Mouse (Mus musculus): ENCODE measurements around the gene Ssrp1.

GRCm38 (mm10) chr2:85065141-85065875 lies 28.3 kb downstream of the Ssrp1 start:
- TF ChIP-seq CTCF (IDR thresholded peaks at IDR 0.05; ENCODE audit: borderline replicate concordance, extremely low read depth, insufficient read depth, insufficient read length): no peak
- TF ChIP-seq POLR2A (IDR thresholded peaks at IDR 0.05; ENCODE audit: borderline replicate concordance, extremely low read depth, insufficient read depth, insufficient read length, poor library complexity, severe bottlenecking): no peak
